Mouse (Mus musculus) CD8-positive naive resting alpha-beta T cell, adult 57 days (primary cell): ENCODE results near the gene Gpr180. TPM values are rescaled to one million over a fixed set of nuclear protein-coding genes. Genes with fewer than 3 reads are reported as not detected.

Experiments used
- total RNA-seq: library from RNA; stranded (reverse); gene quantifications from one replicate; pipeline ENCODE4 v1.2.4, GENCODE M21; 2023

The Gpr180 gene
- total RNA-seq = 14.8 TPM

DNA sequence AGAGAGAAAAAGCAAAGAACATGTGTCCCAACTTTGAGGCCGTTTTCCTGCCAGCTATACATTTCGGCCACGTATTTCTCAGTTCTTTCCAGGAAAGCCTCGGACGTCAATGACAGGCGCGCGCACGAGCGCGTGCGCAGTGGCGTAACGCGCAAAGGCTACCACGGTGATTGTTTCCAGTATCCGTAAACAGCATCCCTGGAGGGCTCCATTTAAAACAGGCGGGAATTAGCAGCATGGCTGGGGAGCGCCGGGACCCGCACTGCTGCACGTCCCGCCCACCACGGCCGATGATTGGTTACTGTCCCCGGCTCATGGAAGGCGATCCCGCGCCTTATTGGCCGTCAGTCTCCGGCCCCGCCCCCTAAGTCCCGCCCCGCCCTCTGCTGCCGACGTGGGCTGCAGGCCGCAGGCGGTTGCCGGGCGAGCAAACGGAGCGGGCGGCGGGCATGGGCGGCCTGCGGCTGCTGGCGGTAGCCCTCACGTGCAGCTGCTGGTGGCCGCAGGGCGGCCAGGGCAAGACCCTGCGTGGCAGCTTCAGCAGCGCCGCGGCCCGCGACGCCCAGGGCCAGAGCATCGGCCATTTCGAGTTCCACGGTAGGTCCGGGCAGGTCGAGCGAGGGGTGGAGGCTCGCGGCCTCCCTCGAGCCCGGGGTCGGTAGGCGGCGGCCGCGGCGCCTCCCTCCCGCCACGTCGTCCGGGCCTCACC, at the start of gene Gpr180:
Gene Gpr180, plus strand, starts transcription at position 415 of the 709 bp plus-strand sequence.

GRCm38 (mm10) chr14:118132642-118132977, 4.3 kb upstream of the Gpr180 start, which contains the start of gene Tgds:
Tgds (minus strand) TSS chr14:118132755.

Other genes with a start within 250 kb of the Gpr180 start
- gene Dct, start 84.9 kb upstream of the Gpr180 start, total RNA-seq = 0.15 TPM
- 15.3 TPM for gene Tgds, start 4.4 kb upstream of the Gpr180 start, total RNA-seq
- not detected for gene Sox21, start 99.9 kb downstream of the Gpr180 start, total RNA-seq
- not detected for gene Gm9376, start 129.8 kb downstream of the Gpr180 start, total RNA-seq